Mouse (Mus musculus): ENCODE results near the gene Lats1.

GRCm38 (mm10) chr10:7649059-7649458 lies 32.0 kb upstream of the Lats1 start:
- TF ChIP-seq POLR2A (IDR thresholded peaks at IDR 0.05; ENCODE audit: insufficient read depth, low read depth, low read length) = no peak
- TF ChIP-seq EP300 (IDR thresholded peaks at IDR 0.05; ENCODE audit: insufficient read depth, low read depth, low read length) = no peak
- TF ChIP-seq CTCF (IDR thresholded peaks at IDR 0.05) = no peak

All from heart, adult 2 months (tissue).